Mouse (Mus musculus) small intestine, adult 10 weeks (tissue): ENCODE results near the gene Sowahd. TPM values are rescaled to one million over a fixed set of nuclear protein-coding genes. Genes with fewer than 3 reads are reported as not detected.

Source experiments
- polyA plus RNA-seq: library from polyadenylated mRNA; stranded (reverse); fragments of 350-450 nt; fragmentation: Illumina TruSeq; extraction: RNeasy Lipid Tissue Mini Kit (QIAGEN cat#74804); gene quantifications from one replicate; pipeline ENCODE4 v1.2.3, GENCODE M21; 2014; ENCODE audit warnings: low replicate concordance

The Sowahd gene
- not detected for polyA plus RNA-seq

GRCm38 (mm10) chrX:37048066-37048889 is at the start of gene Sowahd:
Gene Sowahd, plus strand, starts transcription at chrX:37048845.

GRCm38 (mm10) chrX:37084927-37085660 is 36.4 kb downstream of the Sowahd start, which contains the start of gene Rpl39:
Gene Rpl39, minus strand, starts transcription at chrX:37085402.

Other genes with a start within 250 kb of the Sowahd start
- 185 TPM for gene Ube2a, start 174.9 kb upstream of the Sowahd start, polyA plus RNA-seq
- 61.7 TPM for gene C330007P06Rik, start 174.7 kb upstream of the Sowahd start, polyA plus RNA-seq
- 11.3 TPM for gene Nkrf, start 145.9 kb upstream of the Sowahd start, polyA plus RNA-seq
- gene Sept6, start 57.1 kb upstream of the Sowahd start, polyA plus RNA-seq: 11.0 TPM
- 805 TPM for gene Rpl39, start 36.6 kb downstream of the Sowahd start, polyA plus RNA-seq
- gene Upf3b, start 61.5 kb downstream of the Sowahd start, polyA plus RNA-seq: 94.7 TPM
- 50.7 TPM for gene Nkap, start 78.0 kb downstream of the Sowahd start, polyA plus RNA-seq
- gene Akap14, start 120.0 kb downstream of the Sowahd start, polyA plus RNA-seq: 0.56 TPM
- gene Ndufa1, start 142.3 kb downstream of the Sowahd start, polyA plus RNA-seq: 344 TPM
- gene Rnf113a1, start 142.4 kb downstream of the Sowahd start, polyA plus RNA-seq: 0.37 TPM
- not detected for gene Gm9, start 162.2 kb downstream of the Sowahd start, polyA plus RNA-seq
- not detected for gene Rhox1, start 173.4 kb downstream of the Sowahd start, polyA plus RNA-seq
- not detected for gene Rhox2a, start 196.1 kb downstream of the Sowahd start, polyA plus RNA-seq
- not detected for gene Rhox3a, start 201.1 kb downstream of the Sowahd start, polyA plus RNA-seq
- gene Rhox4a, start 216.5 kb downstream of the Sowahd start, polyA plus RNA-seq: not detected